ENCODE assay signal across 8 mouse cellular contexts in the genomic region with DNA sequence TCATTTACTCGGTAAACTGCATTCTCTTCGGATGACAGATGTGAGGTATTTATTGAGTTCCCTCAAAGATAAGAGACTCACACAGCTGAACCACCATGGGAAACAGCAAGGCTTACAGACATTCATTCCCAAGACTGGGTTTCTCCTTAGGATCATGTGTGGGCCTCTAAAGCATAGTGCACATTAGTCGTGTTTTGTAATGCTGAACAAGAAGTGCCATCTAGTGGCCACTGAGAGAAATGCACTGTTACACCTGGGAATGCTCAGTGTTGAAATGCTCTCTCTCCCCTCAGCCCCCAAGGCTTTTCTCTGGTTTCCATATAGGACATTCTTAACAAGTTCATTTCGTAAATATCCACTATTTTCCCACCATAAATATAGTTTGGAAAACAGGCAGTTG. TPM values are rescaled to one million over a fixed set of nuclear protein-coding genes. Genes with fewer than 3 reads are reported as not detected.
DNase-seq lines count a peak whose midpoint lies in the region; ATAC-seq and TF ChIP-seq lines count a peak whose summit lies in the region.

No protein-coding gene starts in this region.

- no peaks in the 10 kb centered on the region for H3K27me3 ChIP-seq in E14TG2a.4 (ENCODE audit: insufficient read depth, low read length)
- H3K27me3 ChIP-seq in hindbrain, embryonic 10.5 days (ENCODE audit: insufficient read depth, poor library complexity, severe bottlenecking), result no peaks in the 10 kb centered on the region
- no peaks in the 10 kb centered on the region for H3K27me3 ChIP-seq in lung, embryonic 15.5 days

- no peak overlapping the region for H3K27ac ChIP-seq in embryonic fibroblast, embryonic 13.5 days (ENCODE audit: insufficient read depth, low read length)
- no peak overlapping the region for H3K27ac ChIP-seq in hindbrain, embryonic 10.5 days
- H3K27ac ChIP-seq in lung, embryonic 15.5 days, result no peak overlapping the region

- H3K36me3 ChIP-seq in E14TG2a.4 (ENCODE audit: insufficient read depth, low read length), result no peaks in the 10 kb centered on the region
- no peaks in the 10 kb centered on the region for H3K36me3 ChIP-seq in hindbrain, embryonic 10.5 days
- no peaks in the 10 kb centered on the region for H3K36me3 ChIP-seq in lung, embryonic 15.5 days

- peak; percentile 62; the same call in 1 of the 2 replicates for ATAC-seq in lung, embryonic 15.5 days (ENCODE audit: borderline replicate concordance, extremely low read depth, low FRiP score, low TSS enrichment)

- peaks cover 5% of the 10 kb centered on the region for H3K9me3 ChIP-seq in E14TG2a.4 (ENCODE audit: low read length)
- no peaks in the 10 kb centered on the region for H3K9me3 ChIP-seq in hindbrain, embryonic 10.5 days
- H3K9me3 ChIP-seq in lung, embryonic 15.5 days, result no peaks in the 10 kb centered on the region

- TF ChIP-seq CTCF in E14TG2a.4 (conservative IDR thresholded peaks at IDR 0.05; ENCODE audit: low read length), result peak; percentile 87
- TF ChIP-seq CTCF in embryonic fibroblast, embryonic 13.5 days (IDR thresholded peaks at IDR 0.05; ENCODE audit: borderline replicate concordance, insufficient read depth, low read length), result peak; percentile 39; the same call in 1 of the 2 replicates

- no peak overlapping the region for H3K9ac ChIP-seq in lung, embryonic 15.5 days

- TF ChIP-seq POLR2A in embryonic fibroblast, embryonic 13.5 days (IDR thresholded peaks at IDR 0.05; ENCODE audit: low read depth, low read length), result no peak

- H3K4me1 ChIP-seq in E14TG2a.4 (replicated peaks; ENCODE audit: low read depth, low read length), result peaks cover 24% of the 10 kb centered on the region
- H3K4me1 ChIP-seq in embryonic fibroblast, embryonic 13.5 days (ENCODE audit: control insufficient read depth, insufficient read depth, low read length), result peaks cover 3% of the 10 kb centered on the region; the same call in 1 of the 2 replicates
- H3K4me1 ChIP-seq in hindbrain, embryonic 10.5 days (replicated peaks), result peaks cover 6% of the 10 kb centered on the region
- no peaks in the 10 kb centered on the region for H3K4me1 ChIP-seq in lung, embryonic 15.5 days

- no peak overlapping the region for H3K4me3 ChIP-seq in E14TG2a.4 (replicated peaks; ENCODE audit: low read length)
- no peak overlapping the region for H3K4me3 ChIP-seq in embryonic fibroblast, embryonic 13.5 days (ENCODE audit: insufficient read depth, low read length)
- no peak overlapping the region for H3K4me3 ChIP-seq in hindbrain, embryonic 10.5 days
- H3K4me3 ChIP-seq in lung, embryonic 15.5 days, result no peak overlapping the region

- peak; percentile 68 for DNase-seq in adrenal gland, postnatal 14 days
- DNase-seq in hindbrain, embryonic 10.5 days (ENCODE audit: low spot score), result peak; percentile 52
- peak; percentile 80 for DNase-seq in layer of hippocampus, adult 11-12 months (ENCODE audit: low spot score)
- DNase-seq in retina, adult 2 months (ENCODE audit: low read depth, low spot score), result peak; percentile 46
- no peak for DNase-seq in ovary, postnatal 36 days (ENCODE audit: low spot score)

- 54% methylated on average over 4 of the region's 4 CpGs for WGBS in hindbrain, embryonic 10.5 days
- 40% methylated on average over 4 of the region's 4 CpGs for WGBS in lung, embryonic 15.5 days

- H3K4me2 ChIP-seq in lung, embryonic 15.5 days, result no peak overlapping the region

RNA-seq across cellular contexts. Expression of a gene that starts 23.0 kb away (rescaled TPM):
- 16.5 and 19.0 TPM in 2 replicates for total RNA-seq in adrenal gland, postnatal 14 days (2021)
- polyA plus RNA-seq in embryonic fibroblast, embryonic 13.5 days (2011; ENCODE audit: insufficient read length, low read depth, missing spikeins), result 0.23 and 1.6 TPM in 2 replicates
- 8.9 and 10.0 TPM in 2 replicates for polyA plus RNA-seq in hindbrain, embryonic 10.5 days (2016; fragmentation: Nextera tagmentation; extraction: Ambion mirVana)
- polyA plus RNA-seq in lung, embryonic 15.5 days (2015; fragmentation: Nextera tagmentation; extraction: Ambion mirVana), result 12.2 and 13.0 TPM in 2 replicates
